Mouse (Mus musculus) gonadal fat pad, adult 2 months (tissue): ENCODE measurements around the gene Thap3. TPM values are rescaled to one million over a fixed set of nuclear protein-coding genes. Genes with fewer than 3 reads are reported as not detected.

Experiments used
- polyA plus RNA-seq: library from polyadenylated mRNA; depleted of rRNA; stranded (reverse); fragments of >200 nt; gene quantifications from 2 replicates; pipeline ENCODE4 v1.2.3, GENCODE M21; 2012; rRNA removed

The Thap3 gene
- polyA plus RNA-seq, 1 experiment: 51.3 TPM

Other genes starting within 250 kb of the Thap3 start
- 10.3 and 12.8 TPM in 2 replicates for gene Camta1, start 127.1 kb downstream of the Thap3 start, polyA plus RNA-seq
- 62.3 and 66.7 TPM in 2 replicates for gene Dnajc11, start 55.3 kb downstream of the Thap3 start, polyA plus RNA-seq
- gene Phf13, start 7.3 kb upstream of the Thap3 start, polyA plus RNA-seq: 11.3 and 14.8 TPM in 2 replicates
- 20.5 and 29.4 TPM in 2 replicates for gene Klhl21, start 19.8 kb upstream of the Thap3 start, polyA plus RNA-seq
- 9.8 and 12.8 TPM in 2 replicates for gene Zbtb48, start 38.7 kb upstream of the Thap3 start, polyA plus RNA-seq
- gene Tas1r1, start 49.6 kb upstream of the Thap3 start, polyA plus RNA-seq: 3.3 and 4.0 TPM in 2 replicates
- gene Nol9, start 50.3 kb upstream of the Thap3 start, polyA plus RNA-seq: 20.1 and 21.2 TPM in 2 replicates
- gene Plekhg5, start 83.5 kb upstream of the Thap3 start, polyA plus RNA-seq: 35.0 and 37.7 TPM in 2 replicates
- 5.9 and 6.1 TPM in 2 replicates for gene Tnfrsf25, start 126.9 kb upstream of the Thap3 start, polyA plus RNA-seq
- 83.7 and 126 TPM in 2 replicates for gene Espn, start 163.4 kb upstream of the Thap3 start, polyA plus RNA-seq
- gene Hes2, start 169.9 kb upstream of the Thap3 start, polyA plus RNA-seq: 0.32 and 0.39 TPM in 2 replicates
- 25.6 and 27.3 TPM in 2 replicates for gene Acot7, start 189.1 kb upstream of the Thap3 start, polyA plus RNA-seq